Mouse (Mus musculus): ENCODE measurements around the gene Dok4.
A peak's percentile ranks its signal among the peaks of the same experiment; 100 is the strongest.

The Dok4 gene

GRCm38 (mm10) chr8:94876197-94876730 lies at the start of gene Dok4:
Gene Dok4, minus strand, starts transcription at chr8:94876330.
- DNase-seq (ENCODE audit: low spot score in 2 of 2) = peak; percentile 84 to 87

GRCm38 (mm10) chr8:94923405-94923804 lies 47.3 kb upstream of the Dok4 start, which contains the start of gene Adgrg5:
Gene Adgrg5, plus strand, starts transcription at chr8:94923694.
- no peak for DNase-seq (ENCODE audit: low spot score in 2 of 2)

- DNase-seq (ENCODE audit: low spot score in 2 of 2) = peak; percentile 35 to 59
Observed at GRCm38 (mm10) chr8:94922602-94923001, 46.5 kb upstream of the Dok4 start.

- DNase-seq (ENCODE audit: low spot score in 2 of 2) = no peak
Observed at GRCm38 (mm10) chr8:94922176-94922575, 46.0 kb upstream of the Dok4 start.

GRCm38 (mm10) chr8:94919256-94919655 lies 43.1 kb upstream of the Dok4 start:
- DNase-seq (ENCODE audit: low spot score in 2 of 2) = no peak

- peak in 1 of 2 experiments; percentile 72 for DNase-seq (ENCODE audit: low spot score in 2 of 2)
Observed at GRCm38 (mm10) chr8:94917851-94918495, 41.8 kb upstream of the Dok4 start, which contains the start of gene Ccdc102a. Gene Ccdc102a, minus strand, starts transcription at chr8:94918098.

- peak; percentile 97 for DNase-seq (ENCODE audit: low spot score in 2 of 2)
Observed at GRCm38 (mm10) chr8:94917352-94917751, 41.2 kb upstream of the Dok4 start.

- DNase-seq (ENCODE audit: low spot score in 2 of 2) = no peak
Observed at GRCm38 (mm10) chr8:94916960-94917324, 40.8 kb upstream of the Dok4 start.

- no peak for DNase-seq (ENCODE audit: low spot score in 2 of 2)
Observed at GRCm38 (mm10) chr8:94916311-94916959, 40.3 kb upstream of the Dok4 start.

GRCm38 (mm10) chr8:94914701-94915101 lies 38.6 kb upstream of the Dok4 start:
- DNase-seq (ENCODE audit: low spot score in 2 of 2) = peak in 1 of 2 experiments; percentile 10

- DNase-seq (ENCODE audit: low spot score in 2 of 2) = no peak
Observed at GRCm38 (mm10) chr8:94914256-94914655, 38.1 kb upstream of the Dok4 start.

GRCm38 (mm10) chr8:94913061-94913660 lies 37.0 kb upstream of the Dok4 start:
- peak in 1 of 2 experiments; percentile 17 for DNase-seq (ENCODE audit: low spot score in 2 of 2)

- peak; percentile 68 to 83 for DNase-seq (ENCODE audit: low spot score in 2 of 2)
Observed at GRCm38 (mm10) chr8:94908847-94909246, 32.7 kb upstream of the Dok4 start.

GRCm38 (mm10) chr8:94907591-94908300 lies 31.6 kb upstream of the Dok4 start:
- DNase-seq (ENCODE audit: low spot score in 2 of 2) = peak; percentile 46 to 71

- peak; percentile 89 to 91 for DNase-seq (ENCODE audit: low spot score in 2 of 2)
Observed at GRCm38 (mm10) chr8:94904450-94905175, 28.5 kb upstream of the Dok4 start.

GRCm38 (mm10) chr8:94903709-94904108 lies 27.6 kb upstream of the Dok4 start:
- no peak for DNase-seq (ENCODE audit: low spot score in 2 of 2)

GRCm38 (mm10) chr8:94901031-94901430 lies 24.9 kb upstream of the Dok4 start:
- DNase-seq (ENCODE audit: low spot score in 2 of 2) = no peak

GRCm38 (mm10) chr8:94900617-94901016 lies 24.5 kb upstream of the Dok4 start:
- peak in 1 of 2 experiments; percentile 40 for DNase-seq (ENCODE audit: low spot score in 2 of 2)

GRCm38 (mm10) chr8:94899262-94899661 lies 23.1 kb upstream of the Dok4 start:
- DNase-seq (ENCODE audit: low spot score in 2 of 2) = no peak

- DNase-seq (ENCODE audit: low spot score in 2 of 2) = no peak
Observed at GRCm38 (mm10) chr8:94892917-94893316, 16.8 kb upstream of the Dok4 start.

GRCm38 (mm10) chr8:94888383-94889036 lies 12.4 kb upstream of the Dok4 start:
- no peak for DNase-seq (ENCODE audit: low spot score in 2 of 2)
